Mouse (Mus musculus) T-cell, adult 2 months (primary cell): ENCODE results near the gene Cul7.
A peak's percentile ranks its signal among the peaks of the same experiment; 100 is the strongest.

ENCODE experiments used
- DNase-seq: peaks from one replicate; pipeline ENCODE4 v3.0.0; 2022; ENCODE audit warnings: low spot score

Gene Cul7

GRCm38 (mm10) chr17:46650232-46651031 is at the start of gene Cul7:
Cul7 (plus strand) TSS chr17:46650337.
- DNase-seq: peak; percentile 87

DNA sequence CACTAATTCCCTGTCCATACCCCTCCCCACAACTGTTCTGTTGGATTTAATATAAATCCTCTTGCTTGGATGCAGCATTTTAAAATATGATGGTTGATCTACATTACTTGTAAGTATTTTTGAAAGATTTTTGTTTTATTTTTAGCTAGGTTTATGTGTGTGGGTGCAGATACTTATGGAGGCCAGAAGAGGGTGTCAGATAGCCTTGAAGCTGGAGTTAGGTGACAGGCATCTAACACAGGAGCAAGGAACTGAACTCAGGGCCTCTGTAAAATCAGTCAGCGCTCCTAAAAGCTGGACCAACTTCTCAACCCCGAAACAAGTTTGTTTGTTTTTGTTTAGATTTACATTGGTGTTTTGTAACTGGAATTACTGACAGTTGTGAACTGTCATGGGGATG is 49.6 kb upstream of the Cul7 start:
- DNase-seq: no peak

DNA sequence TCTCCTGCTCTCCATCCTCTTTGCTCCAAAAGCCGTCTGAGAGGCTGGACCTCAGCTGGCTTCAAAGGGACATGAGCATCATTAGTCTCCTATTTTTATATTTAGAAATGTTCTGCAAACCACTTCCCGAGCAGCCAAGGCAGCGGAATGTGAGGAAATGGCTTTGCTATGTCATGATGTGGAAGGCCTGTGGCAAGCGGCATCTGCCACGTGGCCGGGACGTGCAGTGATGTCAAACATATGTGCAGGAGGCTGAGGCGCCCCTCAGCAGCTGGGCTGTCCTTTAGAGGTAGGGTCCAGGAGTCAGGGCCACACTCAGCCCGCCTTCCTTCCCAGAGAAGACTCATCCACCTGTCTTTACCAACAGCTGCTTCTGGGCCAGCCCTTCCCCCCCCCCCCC is 47.9 kb upstream of the Cul7 start:
- DNase-seq: no peak

GRCm38 (mm10) chr17:46603229-46603628 is 46.9 kb upstream of the Cul7 start:
- no peak for DNase-seq

DNA sequence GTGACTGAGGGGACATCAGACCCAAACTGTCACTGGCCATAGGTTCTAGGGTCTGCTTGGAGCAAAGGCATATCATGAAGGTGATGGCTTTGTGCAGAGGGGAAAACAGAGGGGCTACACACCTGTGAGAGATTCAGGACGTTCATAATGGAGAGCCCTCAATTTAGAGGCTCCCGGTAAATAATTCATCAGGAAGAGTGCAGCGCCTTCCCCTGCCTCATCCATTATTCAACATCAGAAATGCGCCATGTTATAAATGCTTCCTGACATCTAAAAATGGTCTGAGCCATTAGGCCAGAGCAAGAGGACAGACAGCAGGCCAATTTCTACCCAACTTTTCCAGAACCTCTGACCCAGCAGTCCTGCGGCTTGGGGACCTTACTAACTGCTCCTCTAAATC is 45.0 kb upstream of the Cul7 start:
- DNase-seq: no peak

DNA sequence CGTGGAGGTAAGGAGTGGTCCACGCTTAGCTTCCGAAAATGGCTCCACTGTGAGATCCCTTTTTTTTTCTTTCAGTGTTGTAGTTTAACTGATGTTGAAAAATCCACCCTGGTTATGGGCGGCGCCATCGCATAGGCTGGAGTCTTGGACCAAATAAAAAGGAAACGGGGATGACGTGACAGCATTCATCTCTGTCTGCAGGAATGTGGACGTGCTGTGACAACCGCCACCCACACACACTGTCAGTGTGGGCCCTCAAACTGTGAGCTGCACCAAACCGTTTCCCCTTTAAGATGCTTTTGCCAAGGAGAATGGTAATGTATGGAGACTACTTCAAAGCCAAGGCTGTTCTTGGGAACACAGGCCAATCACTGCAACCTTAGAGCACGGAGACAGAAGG is 44.1 kb upstream of the Cul7 start:
- no peak for DNase-seq

DNA sequence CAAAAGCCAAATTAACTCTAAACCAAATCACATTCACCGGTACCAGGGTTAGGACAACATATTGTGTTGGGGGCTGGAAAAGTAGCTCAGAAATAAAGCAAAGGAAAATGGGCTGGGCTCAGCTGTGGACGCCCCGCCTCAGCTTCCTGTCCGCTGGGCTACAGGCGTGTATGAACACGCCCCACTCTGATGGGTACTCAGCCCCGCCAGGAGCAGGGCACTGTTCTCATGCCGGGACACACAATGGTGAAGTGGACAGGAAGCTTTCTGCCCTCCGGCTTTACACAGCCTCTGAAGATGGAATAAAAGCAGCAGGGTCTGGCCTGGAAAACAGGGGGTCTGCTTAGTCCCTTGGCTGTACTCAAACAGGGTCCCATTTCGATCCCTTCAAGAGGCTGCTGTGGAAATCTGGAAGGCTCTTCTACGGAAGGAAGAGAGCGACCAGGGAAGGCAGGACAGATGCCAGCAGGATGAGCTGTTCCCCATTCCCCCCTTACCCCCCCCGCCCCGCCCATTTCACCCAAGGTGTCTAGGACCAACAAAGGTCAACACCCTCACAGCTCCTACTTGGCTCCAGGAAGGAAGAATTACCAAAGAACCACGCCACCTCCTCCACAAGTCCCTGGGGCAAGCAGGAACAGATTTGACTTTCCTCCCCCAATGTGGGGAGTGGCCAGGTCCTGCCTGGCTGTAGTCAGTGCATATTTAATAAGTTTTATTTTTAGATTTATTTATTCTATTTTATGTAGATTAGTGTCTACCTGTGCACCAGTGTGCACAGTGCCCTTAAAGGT is 40.2 kb upstream of the Cul7 start:
- no peak for DNase-seq

DNA sequence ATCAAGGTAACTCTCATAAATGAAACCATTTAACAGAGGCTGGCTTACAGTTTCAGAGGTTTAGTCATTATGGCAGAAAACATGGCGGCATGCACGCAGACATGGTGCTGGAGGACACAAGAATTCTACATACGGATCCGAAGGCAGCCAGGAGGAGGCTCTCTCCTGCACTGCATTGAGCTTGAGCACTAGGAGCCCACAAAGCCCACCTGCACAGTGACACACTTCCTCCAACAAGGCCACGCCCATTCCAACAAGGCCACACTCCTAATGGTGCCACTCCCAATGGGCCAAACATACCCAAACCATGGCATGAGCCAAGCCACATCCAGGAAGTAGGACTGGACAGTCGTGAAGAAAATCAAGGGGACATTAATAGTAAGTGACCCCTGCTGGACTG is 38.8 kb upstream of the Cul7 start:
- no peak for DNase-seq

GRCm38 (mm10) chr17:46612189-46612588 is 37.9 kb upstream of the Cul7 start:
- no peak for DNase-seq

- no peak for DNase-seq
Measured at GRCm38 (mm10) chr17:46612820-46613219, 37.3 kb upstream of the Cul7 start.

- no peak for DNase-seq
Measured at GRCm38 (mm10) chr17:46613229-46613628, 36.9 kb upstream of the Cul7 start.

DNA sequence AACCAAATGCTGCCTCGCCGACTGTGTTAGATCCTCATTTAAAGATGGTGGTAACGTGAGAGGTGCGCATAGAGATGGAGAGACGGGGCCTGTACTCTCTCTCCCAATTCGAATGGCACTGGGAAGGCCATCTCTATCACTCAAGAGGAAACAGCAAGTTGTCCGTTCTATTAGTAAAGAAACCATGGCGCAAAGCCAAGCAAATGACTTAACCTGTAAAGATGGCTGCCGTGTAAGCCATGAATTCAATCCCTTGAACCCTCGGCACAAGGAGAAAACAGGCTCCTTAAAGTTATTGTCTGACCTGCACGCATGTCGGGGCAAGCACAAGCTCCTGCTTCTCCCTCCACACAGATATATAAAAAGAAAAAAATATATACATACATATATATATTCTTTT is 32.3 kb upstream of the Cul7 start:
- DNase-seq: no peak

DNA sequence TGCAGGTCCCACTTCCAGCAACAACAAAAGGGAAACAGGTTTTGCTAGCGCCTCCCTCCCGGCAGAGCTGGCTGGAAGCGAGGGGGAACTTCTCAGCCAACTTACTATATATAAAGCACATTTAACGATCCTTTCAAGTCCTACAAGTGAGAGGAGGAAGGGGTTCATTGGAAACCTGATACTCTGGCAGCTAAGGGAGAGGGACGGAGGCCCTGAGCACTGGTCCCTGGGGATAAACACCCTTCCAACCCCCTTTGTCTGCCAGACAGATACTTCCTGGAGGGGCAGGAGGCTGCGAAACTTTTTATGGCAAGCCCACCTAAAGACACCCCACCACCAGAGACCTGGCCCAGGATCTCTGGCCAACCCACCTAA is 31.8 kb upstream of the Cul7 start:
- DNase-seq: no peak

DNA sequence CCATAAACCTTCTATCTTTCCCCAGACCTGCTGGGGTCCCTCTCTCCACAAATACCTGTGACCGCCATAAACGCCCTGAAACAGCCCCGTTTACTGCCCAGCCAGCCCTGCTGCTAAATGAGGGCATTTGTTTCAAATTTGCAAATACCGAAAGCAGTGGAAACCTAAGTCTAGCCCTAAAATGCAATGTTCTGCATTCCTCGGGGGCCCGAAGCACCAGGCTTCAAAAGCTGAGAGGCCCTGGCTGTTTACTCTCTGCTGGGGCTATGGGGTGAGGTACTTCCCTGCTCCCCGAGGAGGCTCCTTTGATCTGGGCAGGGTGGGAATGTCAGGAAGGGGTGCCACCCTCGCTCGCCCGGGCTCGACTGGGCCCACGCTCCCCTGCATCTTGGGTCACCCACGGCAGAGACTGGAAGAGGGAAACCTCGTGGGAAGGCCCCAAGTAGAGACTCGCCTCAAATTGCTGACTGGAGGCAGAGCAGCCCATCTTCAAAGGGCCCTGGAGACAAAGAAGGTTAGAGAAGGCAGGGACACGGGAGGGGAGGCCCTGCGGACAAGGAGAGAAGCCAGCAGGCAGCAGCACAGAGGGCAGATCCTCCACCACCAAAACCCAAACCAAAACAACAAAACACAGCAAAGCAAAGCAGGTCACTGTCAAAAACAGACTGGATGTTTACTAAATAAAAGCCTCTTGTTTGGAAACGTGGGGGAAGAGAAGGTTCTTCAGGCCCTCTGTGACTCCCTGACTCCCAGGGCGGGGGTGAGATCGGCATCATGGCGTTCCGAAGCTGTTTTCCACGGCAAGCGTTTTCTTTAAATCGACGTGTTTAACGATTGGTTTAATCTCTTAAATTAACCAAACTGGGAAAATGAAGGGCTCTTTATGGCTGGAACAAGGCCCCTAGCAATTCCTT is 31.1 kb upstream of the Cul7 start:
- DNase-seq: no peak

DNA sequence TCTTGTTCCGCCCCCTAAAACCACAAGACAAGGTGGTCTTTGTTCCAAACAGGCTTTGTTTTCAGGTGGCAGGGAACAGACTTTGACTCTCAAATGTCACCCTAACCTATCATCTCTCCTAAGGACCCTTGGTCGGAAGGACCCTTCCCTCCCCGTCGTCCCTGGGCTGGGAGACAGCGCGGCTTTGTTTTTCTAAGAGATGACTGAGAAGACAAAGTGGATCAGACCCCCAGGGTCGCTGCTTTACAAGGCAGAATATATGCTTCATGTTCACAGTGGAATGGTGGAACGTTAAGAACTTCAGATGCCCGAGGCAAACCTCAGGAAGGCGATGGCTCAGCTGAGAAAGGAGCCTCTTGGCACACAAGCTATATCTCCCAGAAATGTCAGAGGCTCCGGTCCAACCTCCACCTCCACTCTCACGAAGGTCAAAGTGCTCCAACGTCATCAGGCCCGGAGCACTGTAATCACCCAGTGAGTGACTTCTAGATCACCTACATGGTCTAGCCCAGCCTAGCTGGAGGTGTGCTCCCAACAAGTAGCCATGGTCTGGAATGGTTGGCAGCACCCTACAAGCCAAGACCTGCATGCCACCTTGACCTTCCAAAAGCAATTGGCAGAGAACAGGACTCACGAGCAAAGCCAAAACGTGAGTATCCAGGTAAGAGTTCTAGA is 30.3 kb upstream of the Cul7 start:
- no peak for DNase-seq

DNA sequence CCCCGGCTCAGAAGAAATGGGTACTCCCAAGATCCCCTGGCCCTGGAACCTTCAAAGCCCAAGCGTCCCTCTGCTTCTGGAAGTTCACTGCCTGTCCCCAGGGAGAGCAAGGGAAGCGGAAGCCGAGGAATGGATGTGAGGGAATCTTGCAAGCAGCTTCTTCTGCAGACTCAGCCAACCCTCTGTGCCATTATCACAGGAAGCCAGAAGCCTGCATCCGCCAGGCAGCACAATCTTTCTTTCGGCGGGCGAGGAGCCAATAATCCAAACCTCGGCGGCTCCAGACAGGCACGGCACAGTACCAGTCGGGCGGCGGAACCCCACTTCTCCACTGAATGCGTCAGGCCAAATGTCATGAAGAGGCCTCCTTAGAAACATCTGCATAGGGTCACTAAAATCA is 28.8 kb upstream of the Cul7 start:
- no peak for DNase-seq

GRCm38 (mm10) chr17:46622269-46622668 is 27.9 kb upstream of the Cul7 start:
- no peak for DNase-seq

DNA sequence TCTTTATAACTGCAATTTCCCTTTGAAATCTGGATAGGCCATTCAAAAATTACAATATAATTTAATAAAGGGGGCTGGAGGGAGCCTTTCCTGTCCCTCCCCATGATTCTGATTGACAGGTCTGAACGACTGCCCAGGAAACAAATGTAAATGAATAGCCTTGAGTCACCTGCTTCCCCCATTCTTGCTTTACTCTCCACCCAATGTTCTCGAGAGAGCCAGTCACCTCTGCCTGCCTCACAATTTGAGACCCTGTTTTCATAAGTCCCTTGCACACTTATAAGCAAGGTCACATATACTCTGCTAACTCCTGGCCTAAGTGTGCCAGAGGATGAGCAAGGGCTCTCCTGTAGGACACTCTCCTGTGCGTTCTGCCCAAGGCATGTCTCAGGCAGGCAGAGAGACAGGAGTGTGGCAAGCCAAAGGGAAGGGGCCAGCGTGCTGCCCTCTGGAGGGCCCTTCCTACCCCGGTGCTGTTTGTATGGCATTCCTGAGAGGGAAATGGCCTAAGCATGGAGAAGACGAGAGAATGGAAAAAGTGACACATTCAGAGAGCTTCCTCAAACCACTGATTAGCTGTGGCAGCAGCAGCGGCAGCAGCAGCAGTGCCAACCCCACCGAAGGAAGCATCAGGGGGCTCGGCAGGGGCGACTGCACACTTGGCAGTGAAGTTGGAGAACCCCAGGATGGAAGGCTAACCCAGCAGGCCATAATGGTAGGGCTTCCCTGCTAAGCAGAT is 26.1 kb upstream of the Cul7 start:
- no peak for DNase-seq

GRCm38 (mm10) chr17:46624598-46624997 is 25.5 kb upstream of the Cul7 start:
- no peak for DNase-seq

DNA sequence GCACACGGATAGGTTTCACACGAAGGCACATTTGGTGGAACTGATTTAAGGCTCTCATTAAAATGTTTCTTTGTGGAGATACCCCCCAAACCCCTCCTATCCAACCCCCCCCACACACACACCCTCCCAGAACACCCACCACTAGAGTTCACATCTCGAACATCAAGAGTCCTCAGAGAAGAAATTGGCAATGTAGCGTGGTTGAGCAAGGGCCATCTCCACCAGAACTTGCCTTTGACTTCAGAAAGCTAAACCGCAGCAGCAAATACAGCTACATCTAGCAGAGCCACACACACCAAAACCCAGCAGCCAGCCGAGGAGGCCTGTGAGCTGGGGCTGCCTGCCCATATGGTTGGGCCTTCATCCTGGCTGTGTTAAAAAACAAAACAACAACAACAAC is 22.7 kb upstream of the Cul7 start:
- DNase-seq: no peak

DNA sequence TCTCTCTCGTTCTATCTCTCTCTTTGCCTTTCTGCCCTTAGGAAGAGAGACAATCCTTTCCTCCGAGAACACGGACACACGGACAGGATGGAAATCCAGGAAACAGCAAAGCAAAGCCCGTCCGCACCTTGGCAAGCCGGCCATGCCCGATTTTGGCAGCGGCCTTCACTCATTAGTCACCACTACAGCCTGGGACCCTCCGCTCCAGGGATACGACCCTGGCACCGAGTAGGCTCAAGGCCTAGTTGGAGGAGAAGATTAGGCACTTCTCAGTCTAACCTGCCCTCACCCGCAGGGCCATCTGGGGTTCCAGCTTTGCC is 21.7 kb upstream of the Cul7 start:
- no peak for DNase-seq
